Mouse (Mus musculus) midbrain, embryonic 10.5 days (tissue): Measurements from ENCODE around the gene Pfas. TPM values are rescaled to one million over a fixed set of nuclear protein-coding genes. Genes with fewer than 3 reads are reported as not detected.
"Not testable (repeated sequence)": the region's sequence is repeated elsewhere in the genome, so short reads cannot be mapped to it uniquely, and the experiment has no call there.

Experiments used
- DNase-seq: peaks from one replicate; pipeline ENCODE4 v3.0.0-alpha.2; 2017; ENCODE audit warnings: low spot score
- H3K27ac ChIP-seq: fragments of 300-500 bp; sonication (generic); replicated peaks from 2 replicates; pipeline ENCODE4 v1.5.1; 2016; ENCODE audit warnings: mild to moderate bottlenecking
- H3K27me3 ChIP-seq: fragments of 300-500 bp; sonication (generic); 2 replicates; pipeline ENCODE4 v1.6.1; 2016; ENCODE audit warnings: low read depth, mild to moderate bottlenecking; ENCODE audit not compliant: poor library complexity, severe bottlenecking
- H3K36me3 ChIP-seq: fragments of 300-500 bp; sonication (generic); 2 replicates; pipeline ENCODE4 v1.6.1; 2016; ENCODE audit warnings: mild to moderate bottlenecking, moderate library complexity
- H3K4me1 ChIP-seq: fragments of 300-500 bp; sonication (generic); 2 replicates; pipeline ENCODE4 v1.6.1; 2016
- H3K4me3 ChIP-seq: fragments of 300-500 bp; sonication (generic); 2 replicates; pipeline ENCODE4 v1.5.1; 2016; ENCODE audit warnings: mild to moderate bottlenecking, moderate library complexity
- H3K9me3 ChIP-seq: fragments of 300-500 bp; sonication (generic); replicated peaks from 2 replicates; pipeline ENCODE4 v1.6.1; 2016; ENCODE audit warnings: mild to moderate bottlenecking
- WGBS: fragments of 180-500 bp; shearing (Covaris S2); methylation state at CpG from one replicate; pipeline ENCODE4 v1.1.7; 2016; 5-methylcytosine and 5-hydroxymethylcytosine counted together
- polyA plus RNA-seq: library from polyadenylated mRNA; unstranded; fragments of >200 nt; fragmentation: Nextera tagmentation; extraction: Ambion mirVana; gene quantifications from 2 replicates; pipeline ENCODE4 v1.2.1, GENCODE M21; 2016

Gene Pfas
- polyA plus RNA-seq, 1 experiment from 2014 or later, result 59.2 TPM

DNA sequence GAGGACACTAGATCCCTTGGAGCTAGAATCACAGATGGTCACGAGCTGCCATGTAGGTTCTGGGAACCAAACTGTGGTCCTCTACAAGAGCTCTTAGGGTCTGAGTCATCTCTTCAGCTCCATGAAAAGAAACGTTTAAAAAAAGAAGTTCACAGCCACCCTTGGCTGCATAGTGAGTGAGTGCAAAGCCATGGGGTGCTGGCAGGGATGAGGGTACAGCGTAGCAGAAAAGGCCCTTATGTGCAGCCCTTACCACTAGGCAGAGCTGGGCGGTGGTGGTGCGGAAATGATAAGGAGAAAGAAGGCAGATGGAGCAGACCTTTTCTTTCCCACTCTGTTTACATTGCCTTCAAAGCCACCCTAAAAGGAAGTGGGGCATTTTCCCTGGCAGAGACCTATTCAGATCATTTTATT is 28.9 kb downstream of the Pfas start:
- no peaks in the 10 kb centered on the region for H3K9me3 ChIP-seq
- H3K4me1 ChIP-seq, result 0 out of 2 replicates have a peak, but pooled peaks cover under 1% of the 10 kb centered on the region
- peaks cover 9% of the 10 kb centered on the region for H3K27me3 ChIP-seq
- no peak overlapping the region for H3K27ac ChIP-seq
- no peaks in the 10 kb centered on the region for H3K36me3 ChIP-seq
- WGBS, result 61% methylated on average over 5 of the region's 5 CpGs
- no peak for DNase-seq
- no peak overlapping the region for H3K4me3 ChIP-seq

DNA sequence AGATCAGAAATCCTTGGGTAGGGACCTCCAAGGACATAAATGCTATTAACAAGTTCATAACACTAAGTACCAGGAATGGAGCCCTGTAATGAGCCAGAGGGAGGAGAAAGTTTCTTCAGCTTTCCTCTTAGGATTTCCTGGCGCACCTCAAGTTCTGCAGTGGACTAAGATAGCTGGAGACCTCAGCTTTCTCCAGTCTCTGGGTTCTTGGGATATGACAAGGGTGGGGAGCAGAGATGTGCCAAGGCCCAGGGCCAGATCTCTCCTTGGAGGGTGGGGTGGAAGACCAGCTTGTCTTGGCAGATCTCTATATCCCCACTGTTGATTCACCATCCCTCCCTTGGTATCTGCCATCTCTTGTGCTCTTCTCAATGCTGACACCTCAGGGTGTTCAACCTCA is 32.7 kb downstream of the Pfas start:
- Histone ChIP-seq H3K36me3 (no peaks in the 10 kb centered on the region), H3K4me3 (no peak overlapping the region), H3K9me3 (no peaks in the 10 kb centered on the region), H3K27ac (no peak overlapping the region), H3K27me3 (peaks cover 10% of the 10 kb centered on the region), H3K4me1 (peaks cover 22% of the 10 kb centered on the region)
- WGBS, result 87% methylated on average over 1 of the region's 1 CpGs
- no peak for DNase-seq

DNA sequence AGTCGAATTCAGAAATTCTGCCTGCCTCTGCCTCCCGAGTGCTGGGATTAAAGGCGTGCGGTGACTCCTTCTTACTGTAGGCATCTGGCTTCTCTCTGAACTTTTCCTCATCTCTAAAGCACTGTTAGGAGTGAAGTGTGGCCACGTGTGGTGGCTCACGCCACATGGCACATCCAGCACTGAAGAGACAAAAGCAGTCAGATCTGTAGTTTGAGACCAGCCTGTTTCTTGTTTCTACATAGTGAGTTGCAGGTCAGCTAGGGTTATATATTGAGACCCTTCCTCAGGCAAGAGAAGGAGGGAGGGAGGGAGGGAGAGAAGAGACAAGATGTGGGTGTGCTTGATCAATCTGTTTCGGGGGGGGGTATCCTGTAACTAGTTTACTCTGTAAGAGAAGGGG is 33.2 kb downstream of the Pfas start, which contains the start of gene Rangrf:
Rangrf (minus strand) TSS at position 101 of the 400 bp plus-strand sequence.
- Histone ChIP-seq H3K27me3 (peaks cover 10% of the 10 kb centered on the region), H3K36me3 (no peaks in the 10 kb centered on the region), H3K4me3 (peak within 1 kb of the TSS; percentile 59), H3K27ac (peak within 1 kb of the TSS; percentile 72; the same call in 1 of the 2 replicates), H3K9me3 (no peaks in the 10 kb centered on the region), H3K4me1 (peaks cover 22% of the 10 kb centered on the region)
- 84% methylated on average over 7 of the region's 7 CpGs for WGBS
- no peak for DNase-seq

DNA sequence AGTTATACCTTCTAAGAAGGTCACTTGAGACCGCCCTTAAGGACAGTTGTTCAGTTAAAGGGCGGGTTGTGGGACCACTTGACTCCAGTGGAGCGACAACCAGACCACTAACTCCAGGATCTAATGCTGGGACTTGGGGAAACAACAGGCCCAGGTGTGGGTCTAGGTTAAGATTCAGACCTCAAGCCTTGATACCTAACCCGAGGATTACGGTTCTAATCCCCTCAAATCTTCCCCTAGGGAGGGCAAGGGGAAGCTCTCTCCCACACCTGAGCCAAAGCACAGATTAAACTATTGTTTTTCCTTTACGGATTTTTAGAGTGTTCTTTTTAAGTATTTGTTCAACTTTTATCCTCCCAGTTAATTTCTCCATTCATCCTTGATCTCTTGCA is 34.2 kb downstream of the Pfas start:
- no peak for DNase-seq
- no peaks in the 10 kb centered on the region for H3K36me3 ChIP-seq
- H3K4me1 ChIP-seq, result peaks cover 22% of the 10 kb centered on the region
- peak overlapping the region; percentile 59 for H3K4me3 ChIP-seq
- peaks cover 13% of the 10 kb centered on the region for H3K27me3 ChIP-seq
- H3K27ac ChIP-seq, result peak overlapping the region; percentile 72
- WGBS, result 26% methylated on average over 6 of the region's 6 CpGs
- H3K9me3 ChIP-seq, result no peaks in the 10 kb centered on the region

GRCm38 (mm10) chr11:68973250-68974058 is 34.8 kb downstream of the Pfas start:
- peak; percentile 88 for DNase-seq
- peak overlapping the region; percentile 59 for H3K4me3 ChIP-seq
- H3K4me1 ChIP-seq, result peaks cover 27% of the 10 kb centered on the region
- 0% methylated on average over 38 of the region's 38 CpGs for WGBS
- H3K27ac ChIP-seq, result peak overlapping the region; percentile 72
- not testable (repeated sequence) for H3K36me3 ChIP-seq, H3K9me3 ChIP-seq
- H3K27me3 ChIP-seq, result peaks cover 19% of the 10 kb centered on the region

GRCm38 (mm10) chr11:68970232-68970631 is 38.0 kb downstream of the Pfas start:
- no peak overlapping the region for H3K27ac ChIP-seq
- no peaks in the 10 kb centered on the region for H3K36me3 ChIP-seq
- H3K9me3 ChIP-seq, result no peaks in the 10 kb centered on the region
- no peak for DNase-seq
- no peak overlapping the region for H3K4me3 ChIP-seq
- peaks cover 43% of the 10 kb centered on the region for H3K4me1 ChIP-seq
- 78% methylated on average over 4 of the region's 4 CpGs for WGBS
- peaks cover 32% of the 10 kb centered on the region for H3K27me3 ChIP-seq

DNA sequence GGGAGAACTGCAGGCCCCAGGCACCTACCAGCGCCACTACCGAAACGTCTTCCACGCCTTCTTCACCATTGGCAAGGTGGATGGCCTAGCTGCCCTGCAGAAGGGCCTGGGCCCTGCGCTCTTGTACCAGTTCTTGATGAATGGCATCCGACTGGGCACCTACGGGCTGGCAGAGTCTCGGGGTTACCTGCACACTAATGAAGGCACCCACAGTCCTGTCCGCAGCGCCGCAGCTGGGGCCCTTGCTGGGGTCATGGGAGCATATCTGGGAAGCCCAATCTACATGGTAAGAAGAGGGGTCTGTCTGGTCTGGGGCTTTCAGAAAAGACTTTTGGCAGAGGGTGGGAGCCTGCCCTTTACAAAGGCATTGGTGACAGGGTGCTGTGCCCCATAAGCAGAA is 39.5 kb downstream of the Pfas start:
- peaks cover 22% of the 10 kb centered on the region for H3K27me3 ChIP-seq
- peaks cover 37% of the 10 kb centered on the region for H3K4me1 ChIP-seq
- no peaks in the 10 kb centered on the region for H3K36me3 ChIP-seq
- WGBS, result 81% methylated on average over 11 of the region's 11 CpGs
- no peaks in the 10 kb centered on the region for H3K9me3 ChIP-seq
- DNase-seq, result no peak
- H3K4me3 ChIP-seq, result peak overlapping the region; percentile 73
- no peak overlapping the region for H3K27ac ChIP-seq

- 1% methylated on average over 50 of the region's 50 CpGs for WGBS
Observed at GRCm38 (mm10) chr11:68967337-68968282, 40.6 kb downstream of the Pfas start, which contains the start of gene Slc25a35. Slc25a35 (plus strand) TSS chr11:68968131.

GRCm38 (mm10) chr11:68966554-68966953 is 41.7 kb downstream of the Pfas start:
- no peak for DNase-seq
- Histone ChIP-seq H3K36me3 (no peaks in the 10 kb centered on the region), H3K27me3 (peaks cover 22% of the 10 kb centered on the region), H3K4me3 (no peak overlapping the region), H3K9me3 (no peaks in the 10 kb centered on the region), H3K27ac (no peak overlapping the region), H3K4me1 (peaks cover 21% of the 10 kb centered on the region)
- 70% methylated on average over 1 of the region's 1 CpGs for WGBS

More at GRCm38 (mm10) chr11:68967337-68968282, 40.6 kb downstream of the Pfas start, which contains the start of gene Slc25a35:
- Histone ChIP-seq H3K9me3 (no peaks in the 10 kb centered on the region), H3K36me3 (no peaks in the 10 kb centered on the region), H3K4me3 (peak within 1 kb of the TSS; percentile 73), H3K27me3 (peaks cover 22% of the 10 kb centered on the region), H3K4me1 (peaks cover 29% of the 10 kb centered on the region), H3K27ac (peak within 1 kb of the TSS; percentile 79)
- peak; percentile 91 for DNase-seq

- no peak overlapping the region for H3K27ac ChIP-seq
- H3K4me1 ChIP-seq, result peaks cover 21% of the 10 kb centered on the region
- H3K4me3 ChIP-seq, result no peak overlapping the region
- peak; percentile 49 for DNase-seq
- H3K9me3 ChIP-seq, result no peaks in the 10 kb centered on the region
- H3K36me3 ChIP-seq, result no peaks in the 10 kb centered on the region
- WGBS, result 33% methylated on average over 3 of the region's 3 CpGs
- peaks cover 22% of the 10 kb centered on the region for H3K27me3 ChIP-seq
Observed at GRCm38 (mm10) chr11:68965845-68966244, 42.4 kb downstream of the Pfas start.

DNA sequence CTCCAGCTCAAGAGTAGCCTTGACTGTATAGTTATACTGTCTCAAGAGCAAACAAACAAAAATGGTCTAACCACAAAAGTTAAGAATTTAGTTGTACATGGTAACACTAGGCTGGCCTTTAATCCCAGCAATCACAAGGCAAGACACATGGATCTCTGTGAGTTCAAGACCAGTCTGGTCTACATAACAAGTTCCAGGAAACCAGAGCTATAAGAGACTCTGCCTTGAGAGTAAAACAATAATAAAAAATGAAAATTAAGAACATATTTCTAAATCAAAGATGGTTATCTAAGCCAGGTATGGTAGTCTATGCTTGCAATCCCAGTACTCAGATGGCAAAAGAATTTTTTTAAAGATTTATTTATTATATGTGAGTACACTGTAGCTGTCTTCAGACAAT is 43.2 kb downstream of the Pfas start:
- Histone ChIP-seq H3K4me3 (no peak overlapping the region), H3K27ac (no peak overlapping the region), H3K36me3 (no peaks in the 10 kb centered on the region), H3K9me3 (no peaks in the 10 kb centered on the region), H3K4me1 (peaks cover 21% of the 10 kb centered on the region), H3K27me3 (peaks cover 22% of the 10 kb centered on the region)
- DNase-seq, result no peak

DNA sequence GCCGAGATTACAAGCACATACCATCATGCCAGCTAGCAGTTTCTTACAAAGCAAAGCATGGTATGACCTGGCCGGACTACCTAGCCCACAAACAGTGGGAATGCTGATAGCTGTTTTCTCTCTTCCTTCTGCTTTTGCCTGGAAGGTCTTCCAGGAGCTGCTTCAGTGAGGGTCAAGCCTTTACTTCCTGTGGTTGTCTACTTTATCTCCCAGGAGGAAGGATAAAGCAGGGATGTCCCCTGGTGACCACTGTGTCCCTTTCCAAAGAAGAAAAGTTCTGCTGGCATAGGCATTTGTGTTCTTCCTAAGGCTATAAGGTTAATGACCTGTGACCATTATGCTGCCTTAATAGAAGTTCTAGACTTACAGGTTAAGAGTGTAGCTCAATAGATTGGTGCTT is 44.9 kb downstream of the Pfas start:
- H3K27me3 ChIP-seq, result peaks cover 13% of the 10 kb centered on the region
- H3K4me1 ChIP-seq, result peaks cover 15% of the 10 kb centered on the region
- no peaks in the 10 kb centered on the region for H3K9me3 ChIP-seq
- no peak overlapping the region for H3K4me3 ChIP-seq
- WGBS, result 81% methylated on average over 2 of the region's 2 CpGs
- DNase-seq, result no peak
- no peaks in the 10 kb centered on the region for H3K36me3 ChIP-seq
- H3K27ac ChIP-seq, result no peak overlapping the region
